Mouse (Mus musculus) gastrocnemius, postnatal 10 days (tissue): ENCODE results near the gene Selenon. TPM values are rescaled to one million over a fixed set of nuclear protein-coding genes. Genes with fewer than 3 reads are reported as not detected.

Source experiments
- DNase-seq: peaks from one replicate; pipeline ENCODE4 v3.0.0; 2021; ENCODE audit warnings: mixed read lengths
- total RNA-seq, 2 experiments: library from RNA; stranded (reverse); gene quantifications; 2 replicates each; pipeline ENCODE4 v1.2.3; 2021

The Selenon gene
- total RNA-seq, 2 experiments from 2014 or later: 22.3 to 28.7 TPM

GRCm38 (mm10) chr4:134546814-134547705, 4.9 kb downstream of the Selenon start:
- DNase-seq: no peak

DNA sequence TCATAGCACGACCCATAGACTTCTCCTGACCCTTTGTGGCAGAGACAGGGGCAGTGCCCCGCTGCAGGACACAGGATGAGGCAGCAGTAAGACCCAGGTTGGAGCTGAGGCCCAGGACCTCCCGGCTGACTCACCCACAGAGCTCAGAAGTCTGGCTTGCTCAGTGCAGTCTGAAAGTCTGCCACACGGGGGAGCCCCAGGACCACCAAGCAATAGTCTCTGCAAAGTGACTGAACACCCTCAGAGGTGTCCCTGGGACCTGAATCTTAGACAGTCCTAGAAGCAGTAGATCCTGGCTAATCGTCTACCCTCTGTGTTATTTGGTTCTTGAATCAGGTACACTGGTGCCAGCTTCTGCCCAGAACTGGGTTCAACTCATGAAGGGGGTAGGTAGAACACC, 8.7 kb downstream of the Selenon start:
- DNase-seq: peak; percentile 96

DNA sequence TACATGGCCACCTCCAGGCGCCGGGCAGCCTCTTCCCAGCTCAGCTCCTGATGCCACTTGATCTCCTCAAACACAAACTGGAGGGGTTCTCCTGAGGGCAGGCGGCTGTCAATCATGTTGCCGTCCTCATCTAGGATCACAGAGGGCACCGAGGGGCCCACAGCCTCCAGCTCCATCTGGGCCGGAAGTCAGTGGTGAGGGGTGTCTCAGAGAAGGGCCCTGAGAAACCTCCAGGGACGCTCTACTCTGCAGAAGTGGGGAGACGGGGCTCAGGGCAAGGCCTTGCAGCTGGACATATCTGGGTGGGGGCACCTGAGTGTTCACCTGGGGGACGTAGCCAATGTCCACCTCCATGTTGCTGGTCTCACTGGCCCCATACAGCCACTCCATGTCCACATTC, 9.2 kb downstream of the Selenon start:
- no peak for DNase-seq

GRCm38 (mm10) chr4:134538997-134539580, 12.9 kb downstream of the Selenon start:
- DNase-seq: no peak

GRCm38 (mm10) chr4:134535787-134536151, 16.2 kb downstream of the Selenon start:
- DNase-seq: no peak

- peak; percentile 95 for DNase-seq
Measured at GRCm38 (mm10) chr4:134534932-134535786, 16.8 kb downstream of the Selenon start, which contains the start of gene Mtfr1l. TSS of gene Mtfr1l (minus strand) at chr4:134535387.

DNA sequence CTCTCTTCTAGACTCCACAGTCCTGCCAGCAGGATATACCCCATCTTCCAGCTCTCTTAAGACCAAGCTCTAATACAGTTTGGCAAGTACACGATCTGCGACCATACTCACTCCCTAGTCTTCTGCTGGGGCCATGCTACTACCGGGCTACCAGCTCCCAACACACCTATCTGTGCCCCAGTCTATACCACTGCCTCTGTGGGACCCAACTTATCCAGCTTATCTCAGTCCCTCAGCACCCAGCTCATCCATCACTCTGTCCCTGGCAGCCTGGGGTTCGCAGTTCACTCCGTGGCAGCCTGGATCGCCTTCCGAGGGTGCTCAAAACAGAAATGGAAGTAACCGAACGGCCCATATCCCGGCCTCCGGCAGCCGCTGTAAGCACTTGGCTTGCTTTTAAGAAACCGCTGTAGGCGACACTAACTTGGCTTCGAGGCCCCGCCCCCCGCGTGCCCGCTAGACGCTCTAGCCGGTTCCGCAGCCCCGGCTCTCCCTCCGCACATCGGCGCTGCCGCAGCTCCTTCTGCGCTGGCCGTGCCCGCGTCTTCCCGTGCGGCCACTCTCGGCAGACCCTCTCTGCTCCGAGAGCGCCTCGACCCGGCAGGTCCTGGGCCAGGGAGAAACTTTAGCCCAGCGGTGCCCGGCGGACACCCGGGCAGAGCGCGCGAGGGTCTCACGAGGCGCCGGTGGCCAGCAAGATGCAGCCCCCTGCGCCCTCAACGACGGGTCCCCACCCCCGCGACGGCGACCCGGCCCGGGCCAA, 17.7 kb downstream of the Selenon start:
- peak; percentile 72 for DNase-seq

- DNase-seq: no peak
Measured at GRCm38 (mm10) chr4:134533421-134533820, 18.5 kb downstream of the Selenon start.

- no peak for DNase-seq
Measured at GRCm38 (mm10) chr4:134532928-134533327, 19.0 kb downstream of the Selenon start.

DNA sequence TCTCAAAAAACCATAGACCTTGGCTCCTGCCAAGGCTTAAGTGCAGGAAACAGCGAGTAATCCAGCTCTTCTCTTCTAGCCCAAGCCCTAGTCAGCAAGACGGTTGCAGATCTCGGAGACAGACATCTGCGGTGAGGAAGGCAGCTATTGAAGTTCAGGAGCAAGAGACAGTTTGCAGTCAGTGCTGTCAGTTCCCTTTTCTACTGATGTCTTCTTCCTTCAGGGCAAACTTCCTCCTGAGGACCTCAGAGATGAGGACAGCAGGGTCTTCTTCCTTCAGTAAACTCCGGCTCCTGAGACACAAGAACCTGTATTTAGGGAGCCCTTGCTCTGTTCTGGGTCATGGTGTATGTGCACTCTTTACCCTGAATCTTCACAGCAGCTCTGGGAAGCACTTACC, 25.7 kb downstream of the Selenon start:
- DNase-seq: no peak

- no peak for DNase-seq
Measured at GRCm38 (mm10) chr4:134525806-134526205, 26.2 kb downstream of the Selenon start.

DNA sequence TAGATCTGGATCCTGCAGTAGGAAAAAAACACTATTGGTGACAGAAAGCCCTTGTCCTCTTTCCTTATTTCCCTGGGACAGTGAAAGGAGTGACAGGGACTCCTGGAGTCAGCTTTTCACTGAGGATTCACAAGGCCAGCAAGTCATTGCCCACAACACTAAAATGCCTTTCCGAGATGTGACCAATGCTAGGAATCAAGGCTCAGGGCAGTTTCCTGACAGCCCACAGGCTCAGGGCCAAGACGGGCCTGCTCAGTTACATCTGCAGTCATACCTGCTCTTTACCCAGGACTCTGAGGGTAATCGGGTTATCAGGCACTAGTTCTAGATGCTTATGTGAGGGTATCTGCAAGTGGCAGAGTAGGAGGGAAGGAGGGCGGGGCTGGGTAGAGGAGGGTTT, 28.5 kb downstream of the Selenon start:
- no peak for DNase-seq

DNA sequence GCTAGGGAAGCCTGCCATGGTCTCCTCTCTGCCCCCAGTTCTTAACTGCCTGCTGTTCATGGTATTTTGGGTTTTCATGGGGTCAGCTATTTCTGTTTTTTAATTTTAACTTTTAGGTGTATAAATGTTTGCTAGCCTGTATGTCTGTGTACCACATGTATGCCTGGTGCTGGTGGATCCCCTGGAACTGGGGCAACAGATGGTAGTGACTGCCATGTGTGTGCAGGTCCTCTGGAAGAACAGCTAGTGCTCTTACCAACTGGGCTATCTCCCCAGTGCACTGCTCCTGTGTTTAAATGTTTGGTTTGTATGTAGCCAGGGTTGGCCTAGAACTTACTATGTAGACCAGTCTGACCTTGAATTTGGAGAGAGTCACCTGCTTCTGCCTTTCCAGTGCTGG, 32.7 kb downstream of the Selenon start:
- no peak for DNase-seq

GRCm38 (mm10) chr4:134518541-134518940, 33.4 kb downstream of the Selenon start:
- DNase-seq: no peak

- no peak for DNase-seq
Measured at GRCm38 (mm10) chr4:134517719-134518118, 34.2 kb downstream of the Selenon start.

DNA sequence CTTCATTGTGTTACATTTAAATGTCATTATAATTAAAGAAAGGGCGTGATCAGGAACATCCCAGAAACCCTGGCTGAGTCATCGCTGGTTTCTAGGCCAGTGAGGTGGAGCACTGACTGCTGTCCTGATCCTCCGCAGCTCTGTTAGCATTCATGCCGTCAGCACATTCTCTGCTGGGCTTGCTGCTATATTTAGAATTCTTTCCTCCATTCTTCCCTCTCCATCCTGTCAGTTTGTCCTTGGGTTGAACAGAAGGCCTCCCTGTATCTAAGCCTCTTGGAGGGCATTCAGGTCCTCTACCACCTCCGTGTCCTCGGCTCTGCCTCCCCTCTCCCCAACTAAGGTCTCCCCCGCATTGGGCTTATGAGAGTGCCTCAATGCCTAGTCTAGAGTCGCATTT, 35.0 kb downstream of the Selenon start:
- DNase-seq: no peak

- no peak for DNase-seq
Measured at GRCm38 (mm10) chr4:134515614-134516013, 36.4 kb downstream of the Selenon start.

DNA sequence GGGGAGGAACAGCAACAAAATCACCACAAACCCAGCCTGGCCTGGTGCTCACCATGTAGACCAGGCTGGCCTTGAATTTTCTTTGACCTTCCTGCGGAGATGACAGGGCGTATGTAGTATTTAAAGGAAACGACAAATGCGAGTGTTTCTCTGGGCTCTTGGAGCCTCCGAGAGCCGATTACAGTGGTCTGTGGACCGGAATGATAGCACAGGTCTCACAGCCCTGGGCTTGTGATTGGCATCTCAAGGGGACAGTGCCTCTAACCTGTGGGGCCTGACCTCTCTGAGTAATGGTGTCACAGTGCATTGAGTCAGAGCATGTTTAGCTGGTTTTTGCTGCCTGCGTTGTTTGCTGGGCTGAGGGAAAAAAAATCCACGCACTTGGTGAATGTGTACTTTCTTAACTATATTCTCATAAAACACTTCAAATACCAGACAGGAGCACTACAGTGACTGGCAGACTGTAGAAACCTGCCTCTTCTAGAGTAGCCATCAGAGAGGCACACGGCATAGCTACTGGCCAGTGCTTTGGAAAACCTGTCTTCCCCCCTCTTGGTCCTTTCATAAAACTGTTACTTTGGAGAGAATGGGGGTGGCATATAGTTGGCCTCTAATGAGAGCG, 37.5 kb downstream of the Selenon start:
- DNase-seq: no peak

- peak; percentile 72 for DNase-seq
Measured at GRCm38 (mm10) chr4:134512798-134513197, 39.2 kb downstream of the Selenon start.

DNA sequence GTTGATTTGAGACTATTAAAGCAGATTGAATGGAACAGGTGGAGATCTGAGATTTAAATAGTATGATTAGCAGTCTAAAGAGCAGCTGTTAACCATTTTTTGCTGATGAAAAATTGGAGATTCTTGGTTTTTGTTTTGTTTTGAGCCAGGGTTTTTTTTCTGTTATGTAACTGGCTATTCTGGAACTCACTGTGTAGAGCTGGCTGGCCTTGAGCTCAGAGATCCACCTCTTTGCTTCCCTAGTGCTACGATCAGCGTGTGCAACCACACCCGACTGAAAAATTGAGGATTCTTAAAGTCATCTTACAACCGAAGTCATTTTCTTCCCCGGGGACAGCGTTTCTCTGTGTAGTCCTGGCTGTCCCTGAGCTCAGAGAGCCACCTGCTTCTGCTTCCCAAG, 40.2 kb downstream of the Selenon start:
- DNase-seq: no peak

- DNase-seq: peak; percentile 96
Measured at GRCm38 (mm10) chr4:134510845-134511411, 41.0 kb downstream of the Selenon start, which contains the start of gene Aunip. TSS of gene Aunip (plus strand) at chr4:134510999.
